Mouse (Mus musculus): ENCODE results near the gene Tmem106a.
"Not testable (repeated sequence)": the region's sequence is repeated elsewhere in the genome, so short reads cannot be mapped to it uniquely, and the experiment has no call there.

The Tmem106a gene

DNA sequence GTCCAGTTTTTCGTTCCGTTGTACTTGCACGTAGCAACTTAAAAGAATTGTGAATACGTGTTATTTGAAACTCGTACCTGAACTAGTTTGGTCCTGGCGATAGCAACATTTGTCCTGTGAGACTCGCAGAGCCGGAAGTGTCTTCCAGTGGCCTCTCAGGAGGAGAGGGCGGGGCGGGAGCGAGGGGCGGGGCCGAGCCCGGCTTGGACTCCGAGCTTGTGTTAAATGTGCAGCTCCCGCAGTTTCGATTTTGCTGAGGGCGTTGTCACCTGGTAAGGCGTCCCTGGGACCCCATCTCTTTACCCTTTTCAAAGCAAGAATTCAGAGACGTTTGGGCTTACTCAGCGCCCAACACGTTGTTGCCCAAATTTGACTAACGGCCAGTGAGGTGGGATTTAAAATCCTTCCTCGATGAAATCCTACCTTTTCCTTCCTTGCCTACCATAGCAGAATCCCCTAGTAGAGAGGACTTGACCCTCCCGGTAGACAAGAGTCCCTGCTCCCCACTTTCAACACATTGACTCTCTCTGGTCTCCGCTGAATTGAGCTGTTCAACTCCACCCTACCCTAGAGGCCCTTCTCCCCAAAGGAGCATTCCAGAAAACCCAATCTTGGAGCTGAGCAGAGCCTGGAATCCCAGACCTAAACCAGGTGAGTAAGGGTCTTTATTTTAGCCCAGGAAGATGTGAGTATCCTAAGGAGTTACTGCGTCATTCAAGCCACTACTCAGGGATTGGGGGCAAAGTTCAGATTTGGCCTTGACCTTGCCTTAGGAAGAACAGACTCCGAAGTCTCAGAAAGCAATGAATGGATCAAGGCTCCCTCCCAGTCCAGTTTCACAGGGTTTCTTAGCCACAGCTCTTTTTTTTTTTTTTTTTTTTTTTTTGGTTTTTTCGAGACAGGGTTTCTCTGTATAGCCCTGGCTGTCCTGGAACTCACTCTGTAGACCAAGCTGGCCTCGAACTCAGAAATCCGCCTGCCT, at the start of gene Tmem106a:
Gene Tmem106a, plus strand, starts transcription at position 189 of the 982 bp plus-strand sequence.
- peak; percentile 8 for DNase-seq

DNA sequence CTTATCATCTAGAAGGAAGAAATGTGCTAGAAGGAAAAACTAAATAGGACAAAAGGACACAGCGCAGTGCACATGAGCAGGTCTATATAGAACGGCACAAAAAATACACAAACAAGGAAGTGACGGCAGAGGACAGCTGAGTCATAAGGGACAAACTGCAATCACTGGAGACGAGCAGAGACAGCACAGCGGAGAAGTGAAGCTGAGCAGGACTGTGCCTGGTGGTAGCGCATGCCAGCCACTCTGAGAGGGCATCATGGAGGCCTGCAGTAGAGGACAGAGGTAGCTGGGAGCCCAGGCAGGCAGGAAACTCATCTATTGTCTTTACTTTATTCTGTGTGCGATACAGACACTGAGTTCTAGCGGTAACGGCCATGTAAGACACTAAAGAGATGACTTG, 38.5 kb upstream of the Tmem106a start:
- no peak for DNase-seq

DNA sequence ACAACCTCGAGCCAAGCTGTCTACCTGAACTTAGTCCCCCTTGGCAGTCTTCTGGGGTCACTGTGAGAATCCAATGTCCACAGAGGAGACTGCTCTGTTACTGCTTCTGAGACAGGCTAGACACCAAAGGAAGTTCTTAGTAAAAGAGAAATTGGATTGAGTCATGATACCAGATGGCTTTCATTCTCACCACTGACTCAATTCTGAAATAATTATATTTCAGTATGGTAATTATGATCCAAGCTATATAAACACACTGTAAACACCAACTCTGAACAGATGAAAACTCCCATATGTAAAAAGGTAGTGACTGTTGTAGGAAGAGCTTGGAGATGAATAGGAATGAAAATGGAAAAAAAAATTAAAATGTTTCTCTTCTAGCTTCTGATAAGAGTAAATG, 37.9 kb upstream of the Tmem106a start:
- no peak for DNase-seq

GRCm38 (mm10) chr11:101548526-101548925, 33.5 kb upstream of the Tmem106a start:
- DNase-seq = no peak

DNA sequence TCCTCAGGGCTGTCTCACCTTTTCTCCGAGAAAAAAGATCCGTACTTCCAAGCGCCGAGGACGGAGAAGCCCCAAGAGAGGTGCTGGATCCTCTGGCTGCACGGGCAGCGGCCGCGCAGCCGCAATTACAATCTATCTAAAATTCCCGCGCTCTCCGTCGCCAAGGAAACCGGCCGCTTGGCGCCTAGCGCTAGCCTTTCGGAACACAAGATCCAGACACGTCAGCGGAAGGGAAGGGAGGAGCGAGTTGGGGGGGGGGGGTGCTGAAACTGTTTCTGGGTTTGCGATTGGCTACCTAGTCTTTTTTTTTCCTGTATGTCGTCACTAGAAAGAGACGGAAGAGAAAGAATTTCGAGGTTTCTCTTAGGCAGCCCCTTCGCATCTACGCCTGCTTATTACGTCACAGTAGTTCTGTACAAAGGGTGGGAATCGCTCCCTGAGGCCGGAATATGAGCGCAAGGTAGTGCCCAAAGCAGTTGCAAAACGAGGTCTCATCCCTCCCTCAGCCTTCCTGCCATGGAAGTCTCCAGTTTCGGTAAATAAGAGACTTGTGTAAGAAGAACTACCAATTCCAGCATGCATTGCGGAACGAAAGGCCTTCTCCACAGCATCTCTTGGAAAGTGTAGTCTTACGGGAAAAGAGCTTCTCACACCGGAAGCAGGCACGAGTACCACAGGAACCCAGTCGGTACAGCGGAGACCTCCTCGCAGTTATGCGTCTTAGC, 30.1 kb upstream of the Tmem106a start, which contains the start of the genes Brca1 and Nbr1:
Gene Brca1, minus strand, starts transcription at position 205 of the 725 bp plus-strand sequence.
Gene Nbr1, plus strand, starts transcription at position 399 of the 725 bp plus-strand sequence.
- peak; percentile 89 for DNase-seq

DNA sequence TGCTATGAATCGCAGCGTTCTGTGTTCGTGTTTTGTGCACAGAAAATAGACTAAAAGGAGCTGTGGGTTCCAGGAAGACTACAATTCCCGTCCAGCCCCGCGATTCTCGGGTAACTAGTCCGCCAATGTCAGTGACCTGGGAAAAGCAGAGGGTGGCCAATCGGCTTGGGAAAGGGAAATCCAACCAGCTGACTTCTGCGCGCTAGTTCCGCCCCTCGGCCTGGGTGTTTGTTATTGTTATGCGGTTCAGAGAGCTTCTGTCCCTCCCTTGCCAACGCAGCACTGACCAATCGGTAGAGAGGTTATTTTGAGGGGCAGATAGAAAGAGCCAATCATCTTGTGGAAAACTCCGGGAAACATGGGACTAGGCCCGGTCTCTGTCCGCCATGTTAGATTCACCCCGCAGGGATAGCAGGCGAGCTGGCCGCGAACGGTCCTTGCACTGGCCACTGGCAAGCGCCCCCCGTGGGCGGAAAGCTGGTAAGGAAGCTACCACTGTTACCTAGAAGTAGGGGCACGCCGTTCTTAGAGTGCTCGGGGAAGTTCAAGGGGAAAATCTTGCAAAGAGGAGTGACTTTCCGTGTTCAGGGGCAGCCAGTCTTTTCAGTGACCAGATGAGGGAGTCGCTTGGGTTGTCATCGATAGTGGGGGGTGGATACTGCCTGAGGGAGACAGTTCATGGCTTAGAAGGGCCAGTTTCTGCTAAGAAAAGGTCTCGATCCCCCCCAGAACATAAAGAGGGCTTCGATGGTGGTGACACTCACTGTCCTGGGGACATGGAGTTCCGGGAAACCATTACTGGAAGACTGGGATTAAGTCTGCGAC, 29.4 kb upstream of the Tmem106a start:
- DNase-seq = peak; percentile 99

GRCm38 (mm10) chr11:101553354-101553930, 28.6 kb upstream of the Tmem106a start:
- peak; percentile 15 for DNase-seq

DNA sequence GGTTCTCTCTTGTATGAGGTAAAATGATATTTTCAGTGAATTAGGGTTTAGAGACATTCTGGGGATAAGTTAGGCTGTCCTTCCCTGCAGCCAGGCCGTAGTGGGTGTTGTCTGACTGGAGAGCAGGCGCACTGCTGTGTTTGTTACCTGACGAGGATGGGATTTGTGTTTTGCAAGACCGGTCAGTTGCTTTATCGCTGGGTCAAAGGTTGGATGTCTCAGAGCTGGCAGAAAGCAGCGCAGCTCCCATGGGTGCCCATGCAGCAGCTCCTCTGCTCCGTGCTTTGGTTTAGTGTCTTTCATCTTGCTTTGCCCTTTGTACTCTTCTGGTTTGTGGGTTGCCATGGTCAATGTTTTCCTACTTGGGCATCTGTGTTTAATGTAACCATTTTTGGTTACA, 25.5 kb upstream of the Tmem106a start:
- no peak for DNase-seq

DNA sequence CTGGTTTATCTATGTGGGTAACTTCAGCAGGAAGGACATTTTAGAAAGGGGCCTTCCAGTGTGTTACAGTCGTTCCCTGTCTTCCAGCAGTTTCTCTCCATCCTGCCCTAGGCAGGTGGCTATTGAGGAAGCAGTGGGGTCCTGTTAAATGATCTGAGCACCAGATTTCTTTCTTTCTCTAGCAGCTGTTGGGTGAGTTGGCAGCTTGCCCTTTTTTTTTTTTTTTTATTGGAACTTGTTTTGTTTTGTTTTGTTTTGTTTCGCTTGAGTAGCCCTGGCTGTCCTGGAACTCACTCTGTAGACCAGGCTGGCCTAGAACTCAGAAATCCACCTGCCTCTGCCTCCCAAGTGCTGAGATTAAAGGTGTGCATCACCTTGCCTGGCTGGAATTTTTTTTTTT, 25.1 kb upstream of the Tmem106a start:
- DNase-seq = no peak

DNA sequence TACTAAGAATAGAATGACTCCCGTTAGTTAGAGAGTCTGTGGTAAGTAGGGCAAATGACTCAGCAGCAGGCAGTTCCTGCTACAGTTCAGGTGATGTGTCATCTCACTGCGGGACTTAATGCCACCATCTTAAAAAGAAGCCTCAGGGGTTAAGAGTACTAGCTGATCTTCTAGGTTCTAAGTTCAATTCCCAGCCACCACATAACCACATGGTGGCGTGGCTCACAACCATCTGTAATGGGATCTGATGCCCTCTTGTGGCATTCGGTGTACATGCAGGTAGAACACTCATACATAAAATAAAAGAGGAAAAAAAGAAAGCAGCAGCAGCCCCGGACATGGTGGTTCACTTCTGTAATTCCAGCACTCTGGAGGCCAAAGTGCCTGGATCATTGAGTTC, 19.7 kb upstream of the Tmem106a start:
- DNase-seq = peak; percentile 25

DNA sequence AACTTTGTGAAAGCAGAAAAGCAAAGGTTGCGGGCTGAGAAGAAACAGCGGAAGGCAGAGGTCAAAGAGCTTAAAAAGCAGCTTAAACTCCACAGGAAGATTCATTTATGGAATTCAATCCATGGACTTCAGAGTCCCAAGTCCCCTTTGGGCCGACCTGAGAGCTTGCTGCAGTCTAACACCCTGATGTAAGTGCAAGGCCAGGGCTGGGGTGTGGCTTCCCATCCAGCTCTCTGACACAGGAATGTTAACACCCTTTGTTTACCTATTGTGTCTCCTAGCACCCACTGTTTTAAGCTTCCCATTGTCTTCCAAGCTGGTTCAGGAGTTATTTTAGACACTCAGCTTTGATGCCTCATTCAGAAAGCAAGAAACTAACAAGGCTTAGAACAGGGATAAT, 13.6 kb upstream of the Tmem106a start:
- DNase-seq = no peak

DNA sequence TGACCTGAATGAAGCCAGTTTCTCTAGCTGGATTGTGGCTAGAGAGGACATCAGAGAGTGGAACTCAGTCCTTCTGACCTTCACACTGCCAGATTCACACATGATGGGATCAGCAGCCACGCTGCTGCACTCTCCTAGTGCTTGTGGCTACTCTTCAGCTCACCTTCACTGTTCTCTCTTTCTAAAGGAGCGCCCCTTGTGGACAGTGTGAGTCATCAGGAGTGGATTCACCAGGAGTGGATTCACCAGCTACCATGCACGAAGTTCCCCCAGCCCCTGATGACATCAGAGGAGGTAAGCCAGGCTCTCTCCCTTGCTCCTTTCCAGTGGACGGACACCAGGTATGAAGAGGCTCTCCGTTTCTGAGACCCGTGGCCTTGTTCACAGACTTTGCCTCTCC, 5.9 kb upstream of the Tmem106a start:
- DNase-seq = no peak

- no peak for DNase-seq
These were observed 819 bp upstream of the Tmem106a start for GRCm38 (mm10) chr11:101581081-101581764.

DNA sequence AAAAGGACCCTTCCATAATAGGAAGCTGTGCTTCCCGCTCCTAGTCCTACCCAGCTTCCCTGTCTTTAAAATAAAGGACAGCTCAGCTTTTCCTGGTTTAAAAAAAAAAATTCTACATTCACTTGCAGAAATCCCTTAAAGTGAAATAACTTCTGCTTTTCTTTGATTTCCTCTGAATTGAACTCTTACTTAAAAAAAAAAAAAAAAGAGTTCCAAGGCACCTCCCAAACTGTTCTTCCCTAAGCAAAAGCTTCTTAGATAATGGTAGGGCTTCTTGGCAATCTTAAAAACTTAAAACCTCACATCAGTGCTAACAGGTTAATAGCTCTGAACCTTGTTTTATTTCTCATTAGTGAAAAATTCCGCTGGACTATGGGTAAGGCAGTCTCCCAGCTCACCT, 1.2 kb downstream of the Tmem106a start:
- DNase-seq = no peak

DNA sequence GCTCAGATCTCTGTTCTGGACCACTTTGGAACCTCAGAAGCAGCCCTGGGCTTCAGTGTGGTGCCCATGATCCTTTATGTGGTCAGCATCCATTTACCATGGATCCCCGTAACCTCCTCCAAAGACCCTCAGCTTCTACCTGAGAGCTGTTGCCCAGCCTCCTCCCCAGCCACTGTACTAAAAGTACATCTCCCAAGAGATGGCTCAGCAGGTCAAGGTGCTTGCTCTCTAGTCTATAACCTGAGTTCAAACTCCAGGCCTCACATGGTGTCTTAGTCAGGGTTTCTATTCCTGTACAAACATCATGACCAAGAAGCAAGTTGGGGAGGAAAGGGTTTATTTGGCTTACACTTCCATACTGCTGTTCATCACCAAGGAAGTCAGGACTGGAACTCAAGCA, 3.0 kb downstream of the Tmem106a start:
- DNase-seq = not testable (repeated sequence)

GRCm38 (mm10) chr11:101585805-101586204, 3.8 kb downstream of the Tmem106a start:
- DNase-seq = no peak

- DNase-seq = no peak
These were observed 5.6 kb downstream of the Tmem106a start for GRCm38 (mm10) chr11:101587676-101588075.

DNA sequence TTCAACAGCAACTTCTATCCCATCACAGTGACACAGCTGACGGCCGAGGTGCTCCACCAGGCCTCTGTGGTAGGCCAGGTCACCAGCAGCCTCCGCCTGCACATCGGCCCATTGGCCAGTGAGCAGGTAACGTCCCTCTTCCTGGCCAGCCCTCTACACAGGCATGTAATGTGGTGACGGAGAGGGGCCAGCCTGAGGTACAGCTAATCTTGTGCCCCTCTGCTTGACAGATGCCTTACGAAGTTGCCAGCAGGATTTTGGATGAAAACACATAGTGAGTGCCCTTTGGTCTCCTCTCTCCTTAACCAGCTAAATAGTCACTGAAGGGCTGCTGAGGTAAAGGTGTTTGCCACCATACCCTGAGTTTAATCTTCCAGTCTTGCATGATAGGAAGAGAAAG, 6.8 kb downstream of the Tmem106a start:
- DNase-seq = no peak

DNA sequence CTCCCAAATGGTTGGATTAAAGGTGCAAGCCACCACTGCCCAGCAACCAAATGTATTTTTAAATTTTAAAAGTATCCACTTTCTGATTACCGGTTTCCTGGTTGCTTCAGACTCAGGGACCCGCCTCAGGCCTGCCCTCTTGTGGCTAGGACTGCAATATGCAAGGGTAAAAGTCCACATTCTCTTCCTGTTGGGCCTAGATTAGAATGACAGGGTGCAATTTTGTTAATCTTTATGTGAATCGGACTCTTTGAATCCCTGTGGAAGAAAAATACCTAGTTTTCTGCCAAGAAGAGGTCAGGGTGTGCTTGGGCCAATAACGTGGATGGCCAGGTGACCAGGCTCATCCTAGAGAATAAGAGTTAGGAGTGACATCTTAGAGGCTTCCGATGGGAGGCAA, 7.4 kb downstream of the Tmem106a start:
- DNase-seq = peak; percentile 17

DNA sequence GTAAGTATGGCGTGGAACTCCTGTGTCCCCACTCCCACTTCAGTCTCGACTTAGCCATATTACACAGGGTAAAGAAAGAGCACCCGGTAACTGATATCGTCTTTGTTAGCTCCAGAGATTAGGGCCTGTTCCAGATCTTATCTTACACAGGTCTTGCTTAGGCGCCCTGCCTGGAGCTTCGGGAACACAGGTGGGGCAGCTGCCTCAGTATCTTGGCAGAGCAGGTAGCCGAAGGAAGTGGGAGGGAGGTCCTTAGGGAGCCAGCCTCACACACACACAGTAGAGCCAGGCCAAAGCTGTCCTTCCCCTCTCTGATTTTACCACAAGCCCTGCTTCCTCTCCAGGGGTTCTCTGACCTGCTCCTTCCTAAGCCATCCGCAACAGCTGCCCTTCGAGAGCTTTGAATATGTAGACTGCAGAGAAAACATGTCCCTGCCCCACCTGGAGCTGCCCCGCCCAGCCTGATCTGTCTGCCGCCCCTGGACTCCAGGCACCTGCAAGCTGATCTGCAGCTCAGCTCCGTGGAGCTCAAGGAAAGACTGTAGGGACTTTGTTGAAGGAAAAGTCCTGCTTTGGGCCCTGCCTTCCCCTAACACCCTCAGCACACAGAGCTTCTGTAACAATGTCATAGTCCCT, 8.1 kb downstream of the Tmem106a start:
- DNase-seq = no peak

GRCm38 (mm10) chr11:101599156-101599555, 17.1 kb downstream of the Tmem106a start, which contains the start of gene Gm11634:
Gm11634 (minus strand) TSS chr11:101599256.
- DNase-seq = no peak
